ENCODE assay signal across 15 mouse cellular contexts in the genomic region with DNA sequence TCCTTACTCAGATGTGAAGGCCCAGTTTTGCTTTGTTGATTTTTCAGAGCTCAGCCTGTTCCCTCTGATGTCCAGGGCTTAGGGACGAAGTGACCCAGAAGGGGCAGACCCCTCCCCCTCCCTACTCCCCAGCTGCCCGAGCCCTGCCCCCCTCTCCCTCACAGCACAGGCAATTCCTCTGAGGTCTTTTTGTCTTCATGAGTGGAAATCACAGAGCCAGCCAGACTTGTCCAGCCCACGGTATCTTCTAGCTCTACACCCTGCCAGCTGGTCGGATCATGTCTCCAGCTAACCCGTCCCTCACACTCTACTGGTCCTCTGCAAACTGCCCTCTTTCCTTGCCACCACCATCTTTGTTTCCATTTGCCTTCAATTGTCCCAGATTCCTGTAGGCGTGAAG. TPM values are rescaled to one million over a fixed set of nuclear protein-coding genes. Genes with fewer than 3 reads are reported as not detected.
DNase-seq lines count a peak whose midpoint lies in the region; ATAC-seq and TF ChIP-seq lines count a peak whose summit lies in the region.
"Had no signal": no experiment of that assay in that cellular context is flagged by ENCODE, and none has a peak within 500 bp of the region (broad histone marks: within the 10 kb centered on the region; RNA-seq: fewer than 3 reads in every experiment).

No protein-coding gene starts in this region.

- WGBS in heart, postnatal 0 days = 65% methylated on average over 6 of the region's 6 CpGs
- WGBS in midbrain, embryonic 12.5 days = 27% methylated on average over 6 of the region's 6 CpGs
- 31% methylated on average over 6 of the region's 6 CpGs for WGBS in midbrain, embryonic 14.5 days

- ATAC-seq in heart, postnatal 0 days (ENCODE audit: insufficient read depth, low read depth) = no peak
- ATAC-seq in midbrain, embryonic 12.5 days (ENCODE audit: low FRiP score, low read depth) = no peak
- ATAC-seq in midbrain, embryonic 14.5 days (ENCODE audit: low FRiP score, low TSS enrichment) = no peak
- ATAC-seq: midbrain, embryonic 15.5 days; Patski had no signal

- no peak overlapping the region for H3K4me2 ChIP-seq in heart, postnatal 0 days (ENCODE audit: low read depth, low read length)
- no peak overlapping the region for H3K4me2 ChIP-seq in midbrain, embryonic 12.5 days (replicated peaks)
- H3K4me2 ChIP-seq in midbrain, embryonic 14.5 days (ENCODE audit: low read length) = no peak overlapping the region
- H3K4me2 ChIP-seq: kidney, embryonic 15.5 days; liver, embryonic 15.5 days; midbrain, embryonic 15.5 days; neural tube, embryonic 13.5 days; stomach, embryonic 15.5 days had no signal

- no peak for TF ChIP-seq EP300 in heart, postnatal 0 days (IDR thresholded peaks at IDR 0.05; ENCODE audit: low read depth)

- H3K4me3 ChIP-seq in heart, postnatal 0 days (ENCODE audit: low read depth, low read length) = no peak overlapping the region
- no peak overlapping the region for H3K4me3 ChIP-seq in midbrain, embryonic 12.5 days
- no peak overlapping the region for H3K4me3 ChIP-seq in midbrain, embryonic 14.5 days (replicated peaks; ENCODE audit: low read depth, low read length)
- H3K4me3 ChIP-seq: kidney, embryonic 15.5 days; liver, embryonic 15.5 days; midbrain, embryonic 15.5 days; neural tube, embryonic 13.5 days; stomach, embryonic 15.5 days had no signal

- no peak for DNase-seq in heart, postnatal 0 days (ENCODE audit: low spot score)
- no peak for DNase-seq in heart, postnatal 36 days
- no peak for DNase-seq in midbrain, embryonic 14.5 days
- peak; percentile 54 for DNase-seq in embryo, embryonic 10 days (ENCODE audit: low spot score)
- peak; percentile 66 for DNase-seq in retina, embryonic 14.5 days (ENCODE audit: low spot score)
- no peak for DNase-seq in yolk sac, embryonic 10.5 days (ENCODE audit: low spot score)
- DNase-seq: cerebellum, postnatal 25 days had no signal

- H3K36me3 ChIP-seq in heart, postnatal 0 days (replicated peaks; ENCODE audit: control insufficient read depth, insufficient read depth, low read length) = no peaks in the 10 kb centered on the region
- H3K36me3 ChIP-seq in midbrain, embryonic 12.5 days = no peaks in the 10 kb centered on the region
- H3K36me3 ChIP-seq in midbrain, embryonic 14.5 days (ENCODE audit: control insufficient read depth, insufficient read depth, low read length) = no peaks in the 10 kb centered on the region
- H3K36me3 ChIP-seq: kidney, embryonic 15.5 days; liver, embryonic 15.5 days; midbrain, embryonic 15.5 days; neural tube, embryonic 13.5 days; stomach, embryonic 15.5 days had no signal

- intact Hi-C loops in heart, postnatal 36 days (cut with DNase I) = no loop called here

- TF ChIP-seq CTCF in heart, postnatal 0 days (IDR thresholded peaks at IDR 0.05; ENCODE audit: low read depth) = no peak

- peaks cover 6% of the 10 kb centered on the region; the same call in 1 of the 2 replicates for H3K27me3 ChIP-seq in heart, postnatal 0 days (ENCODE audit: control insufficient read depth, insufficient read depth, low read length)
- no peaks in the 10 kb centered on the region for H3K27me3 ChIP-seq in midbrain, embryonic 12.5 days
- H3K27me3 ChIP-seq in midbrain, embryonic 14.5 days (ENCODE audit: control insufficient read depth, insufficient read depth, low read length) = no peaks in the 10 kb centered on the region
- H3K27me3 ChIP-seq: liver, embryonic 15.5 days; midbrain, embryonic 15.5 days; neural tube, embryonic 13.5 days; Patski; stomach, embryonic 15.5 days had no signal

- no peaks in the 10 kb centered on the region for H3K9me3 ChIP-seq in heart, postnatal 0 days (replicated peaks; ENCODE audit: control insufficient read depth, low read length)
- no peaks in the 10 kb centered on the region for H3K9me3 ChIP-seq in midbrain, embryonic 12.5 days
- H3K9me3 ChIP-seq in midbrain, embryonic 14.5 days (ENCODE audit: control insufficient read depth, low read length) = no peaks in the 10 kb centered on the region
- H3K9me3 ChIP-seq: kidney, embryonic 15.5 days; liver, embryonic 15.5 days; midbrain, embryonic 15.5 days; stomach, embryonic 15.5 days had no signal

- peak overlapping the region; percentile 27; the same call in 1 of the 2 replicates for H3K27ac ChIP-seq in heart, postnatal 0 days (ENCODE audit: low read depth)
- H3K27ac ChIP-seq in midbrain, embryonic 12.5 days (replicated peaks) = peak overlapping the region; percentile 39; the same call in 1 of the 2 replicates
- no peak overlapping the region for H3K27ac ChIP-seq in midbrain, embryonic 14.5 days (replicated peaks; ENCODE audit: low read depth, low read length)
- H3K27ac ChIP-seq: kidney, embryonic 15.5 days; liver, embryonic 15.5 days; midbrain, embryonic 15.5 days; neural tube, embryonic 13.5 days; stomach, embryonic 15.5 days had no signal

- H3K9ac ChIP-seq in heart, postnatal 0 days (replicated peaks; ENCODE audit: low read depth, low read length) = no peak overlapping the region
- H3K9ac ChIP-seq in midbrain, embryonic 12.5 days (replicated peaks) = no peak overlapping the region
- no peak overlapping the region for H3K9ac ChIP-seq in midbrain, embryonic 14.5 days (replicated peaks; ENCODE audit: low read length)
- H3K9ac ChIP-seq: kidney, embryonic 15.5 days; liver, embryonic 15.5 days; midbrain, embryonic 15.5 days; neural tube, embryonic 13.5 days; stomach, embryonic 15.5 days had no signal

- peaks cover 16% of the 10 kb centered on the region; the same call in 1 of the 2 replicates for H3K4me1 ChIP-seq in heart, postnatal 0 days (ENCODE audit: control insufficient read depth, insufficient read depth)
- H3K4me1 ChIP-seq in midbrain, embryonic 12.5 days = peaks cover 12% of the 10 kb centered on the region; the same call in 1 of the 2 replicates
- H3K4me1 ChIP-seq in midbrain, embryonic 14.5 days (ENCODE audit: control insufficient read depth, insufficient read depth, low read length) = no peaks in the 10 kb centered on the region
- H3K4me1 ChIP-seq: midbrain, embryonic 15.5 days had no signal

RNA-seq across cellular contexts. Expression of a gene that starts 42.2 kb away (rescaled TPM):
- total RNA-seq in heart, postnatal 0 days (2014; rRNA removed; ENCODE audit: low replicate concordance) = 5.4 and 15.5 TPM in 2 replicates
- 2.5 and 2.6 TPM in 2 replicates for polyA plus RNA-seq in heart, postnatal 0 days (2015; fragmentation: Nextera tagmentation; extraction: Ambion mirVana)
- total RNA-seq in heart, postnatal 36 days (2021) = 10 to 100 TPM; 22.5 to 29.5 TPM
- 3.7 and 5.7 TPM in 2 replicates for polyA plus RNA-seq in midbrain, embryonic 12.5 days (2016; fragmentation: Nextera tagmentation; extraction: Ambion mirVana)
- polyA plus RNA-seq in midbrain, embryonic 14.5 days (2014; fragmentation: Nextera tagmentation; extraction: Ambion mirVana) = 0.66 and 1.1 TPM in 2 replicates
- total RNA-seq: CH12.LX had no signal

Comparison
In these comparisons a context has a peak if more than half of its experiments do, and no peak if none do; other contexts are left out.
1. DNase-seq: peak in embryo, embryonic 10 days (single experiment) and retina, embryonic 14.5 days (single experiment); none in heart, postnatal 0 days (single experiment), heart, postnatal 36 days (0 of 2), midbrain, embryonic 14.5 days (single experiment) and yolk sac, embryonic 10.5 days (single experiment).